Mouse (Mus musculus) stomach, postnatal 0 days (tissue): ENCODE measurements around the gene Prorsd1.

Experiments used
- CTCF ChIP-seq: IDR thresholded peaks from 2 replicates; pipeline ENCODE4 v1.5.1; 2016; ENCODE audit warnings: antibody characterized with exemption, low read depth, mild to moderate bottlenecking, moderate library complexity
- EP300 ChIP-seq: optimal IDR thresholded peaks from 2 replicates; pipeline ENCODE3; 2016; ENCODE audit warnings: antibody characterized with exemption

- TF ChIP-seq CTCF (no peak), EP300 (no peak)
Measured at GRCm38 (mm10) chr11:29512818-29513535, 1.9 kb downstream of the Prorsd1 start.
